Mouse (Mus musculus): ENCODE data around the gene Dnaaf1. TPM values are rescaled to one million over a fixed set of nuclear protein-coding genes. Genes with fewer than 3 reads are reported as not detected.

Gene Dnaaf1
- total RNA-seq, 2 experiments from 2014 or later, result not detected

DNA sequence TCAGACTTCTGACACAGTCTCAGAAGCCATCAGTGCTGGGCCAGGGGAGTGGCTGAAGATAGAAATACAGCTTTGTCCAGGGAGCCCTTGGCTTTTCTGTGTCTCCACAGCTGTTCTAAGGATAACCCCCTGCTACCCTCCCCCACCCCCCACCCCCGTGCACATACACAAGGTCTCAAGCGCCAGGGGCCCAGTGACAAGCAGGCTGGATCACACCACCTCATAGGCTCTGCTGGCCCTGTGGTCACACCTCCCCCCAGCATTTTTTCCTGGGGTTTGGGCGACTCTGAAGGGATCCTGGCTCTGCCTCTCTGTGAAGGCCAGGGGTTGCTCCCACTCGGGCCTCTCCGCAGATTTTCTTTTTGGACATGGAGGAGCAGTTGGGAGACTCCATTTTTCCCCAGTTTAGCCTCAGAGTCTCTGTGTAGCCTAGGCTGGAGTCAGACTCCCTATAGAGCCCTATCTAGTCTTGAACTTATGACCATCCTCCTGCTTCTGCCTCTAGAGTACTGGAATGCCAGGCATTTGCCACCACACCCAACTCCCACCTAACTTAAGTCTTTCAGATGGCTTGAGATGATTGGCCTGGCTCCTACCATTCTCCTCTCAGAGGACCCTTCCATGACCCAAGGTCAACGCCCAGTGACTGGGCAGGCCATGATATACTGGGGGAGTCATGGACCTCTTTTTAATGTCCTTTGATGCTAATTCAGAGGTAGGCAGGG is 45.2 kb downstream of the Dnaaf1 start:
- ATAC-seq (replicated peaks; ENCODE audit: poor library complexity, severe bottlenecking), result no peak

DNA sequence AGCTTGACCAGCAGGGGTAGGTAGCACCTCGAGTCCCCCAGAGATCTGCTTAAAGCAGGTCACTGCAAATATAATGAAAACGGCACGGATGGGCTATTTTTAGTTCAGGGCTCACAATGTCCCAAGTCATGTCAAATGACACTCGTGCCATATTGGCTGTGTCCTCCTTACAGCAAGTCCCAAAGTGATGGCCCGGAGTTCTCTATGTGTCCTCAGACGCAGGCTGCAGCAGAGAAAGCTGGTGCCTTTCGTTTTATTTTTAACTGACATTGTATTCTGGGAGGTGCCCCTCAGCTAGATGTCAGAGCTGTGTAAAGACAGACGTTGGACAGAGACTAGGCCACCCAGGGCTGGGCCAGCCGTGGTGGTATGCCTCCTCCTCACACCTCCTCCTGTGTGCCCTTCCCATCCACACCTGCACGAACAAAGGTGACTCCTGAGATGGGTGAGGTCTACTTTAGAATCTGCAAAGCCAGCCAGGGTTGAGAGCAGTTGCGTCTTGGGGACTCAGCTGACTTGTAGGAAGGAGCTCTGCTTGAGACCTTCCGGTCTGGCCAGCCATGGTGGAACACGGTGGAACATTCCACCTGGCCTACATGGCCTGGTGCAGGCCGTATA is 45.9 kb downstream of the Dnaaf1 start:
- ATAC-seq (replicated peaks; ENCODE audit: poor library complexity, severe bottlenecking), result no peak

GRCm38 (mm10) chr8:119622555-119622954 is 47.5 kb downstream of the Dnaaf1 start:
- peak; percentile 66 for ATAC-seq (replicated peaks; ENCODE audit: poor library complexity, severe bottlenecking)

DNA sequence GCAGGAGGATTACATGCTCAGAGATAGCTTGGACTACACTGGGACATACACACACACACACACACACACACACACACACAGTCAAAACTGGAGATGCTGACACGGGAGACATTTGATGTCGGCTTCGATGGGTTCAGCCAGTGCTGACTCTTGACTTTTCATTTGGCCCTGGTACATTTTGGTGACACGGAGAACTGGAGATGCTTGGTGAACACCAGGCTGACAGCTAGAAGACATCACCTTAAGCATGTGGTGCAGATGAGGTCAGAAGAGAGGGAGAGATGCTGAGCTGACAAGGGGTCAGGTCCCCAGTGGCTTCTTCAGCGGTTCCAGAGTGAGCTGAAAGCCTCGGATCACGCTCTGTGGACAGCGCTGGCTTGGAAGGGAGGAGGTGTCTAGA is 48.0 kb downstream of the Dnaaf1 start:
- ATAC-seq (replicated peaks; ENCODE audit: poor library complexity, severe bottlenecking), result no peak

DNA sequence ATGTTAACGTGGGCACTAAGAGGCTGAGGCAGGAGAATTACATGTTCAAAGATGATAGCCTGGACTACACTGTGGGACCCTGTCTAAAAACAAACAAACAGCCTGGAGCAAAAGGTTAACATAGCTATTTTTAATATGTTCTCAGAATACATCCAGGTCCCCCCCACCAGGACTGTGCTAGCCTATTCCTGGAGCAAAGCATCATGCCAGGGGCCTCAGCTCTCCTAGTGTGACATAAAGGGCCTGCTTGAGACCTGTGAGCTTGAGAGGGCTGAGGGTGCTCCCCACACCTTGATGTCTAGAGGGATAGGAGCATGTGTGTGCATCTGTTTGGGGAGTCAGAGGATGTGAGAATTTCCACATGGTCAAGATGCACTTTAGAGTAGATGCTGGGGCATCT is 48.7 kb downstream of the Dnaaf1 start:
- ATAC-seq (replicated peaks; ENCODE audit: poor library complexity, severe bottlenecking), result 0 out of 2 replicates have a peak, but pooled peaks have one; percentile 5

DNA sequence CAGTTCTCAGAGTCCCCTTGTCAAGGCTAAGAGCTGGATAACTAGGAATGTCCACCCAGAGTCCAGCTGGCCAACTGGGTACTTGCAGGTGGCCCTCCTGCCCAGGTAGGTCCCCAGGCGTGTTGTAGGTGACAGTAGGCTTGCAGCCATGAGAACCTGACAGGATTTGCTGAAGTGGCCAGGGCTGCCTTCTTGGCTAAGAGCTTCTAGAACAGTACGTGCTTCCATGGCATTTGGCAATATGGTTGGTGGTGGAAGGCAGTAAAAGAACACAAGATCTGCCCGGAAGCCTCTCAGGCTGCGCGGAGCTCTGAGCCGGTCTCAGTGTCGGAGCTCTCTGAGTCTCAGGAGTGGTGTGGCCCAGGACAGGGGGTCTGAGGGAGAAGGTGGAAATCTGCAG is 49.9 kb downstream of the Dnaaf1 start:
- no peak for ATAC-seq (replicated peaks; ENCODE audit: poor library complexity, severe bottlenecking)

DNA sequence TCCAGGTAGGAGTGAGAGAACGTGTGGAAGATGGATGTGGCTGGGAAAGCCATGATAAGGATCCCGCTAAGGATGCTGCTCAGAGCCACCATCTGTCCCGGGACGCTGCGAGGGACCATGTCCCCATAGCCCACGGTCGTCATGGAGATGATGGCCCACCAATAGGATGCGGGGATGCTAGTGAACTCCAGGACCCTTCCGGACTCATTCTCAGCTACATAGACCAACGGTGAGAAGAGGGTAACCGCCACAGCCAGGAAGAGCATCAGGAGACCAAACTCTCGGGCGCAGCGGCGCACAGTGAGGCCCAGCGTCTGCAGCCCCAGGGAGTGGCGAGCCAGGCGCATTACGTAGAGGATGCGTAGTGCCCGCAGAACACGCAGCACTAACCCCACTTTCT is 50.8 kb downstream of the Dnaaf1 start:
- no peak for ATAC-seq (replicated peaks; ENCODE audit: poor library complexity, severe bottlenecking)

DNA sequence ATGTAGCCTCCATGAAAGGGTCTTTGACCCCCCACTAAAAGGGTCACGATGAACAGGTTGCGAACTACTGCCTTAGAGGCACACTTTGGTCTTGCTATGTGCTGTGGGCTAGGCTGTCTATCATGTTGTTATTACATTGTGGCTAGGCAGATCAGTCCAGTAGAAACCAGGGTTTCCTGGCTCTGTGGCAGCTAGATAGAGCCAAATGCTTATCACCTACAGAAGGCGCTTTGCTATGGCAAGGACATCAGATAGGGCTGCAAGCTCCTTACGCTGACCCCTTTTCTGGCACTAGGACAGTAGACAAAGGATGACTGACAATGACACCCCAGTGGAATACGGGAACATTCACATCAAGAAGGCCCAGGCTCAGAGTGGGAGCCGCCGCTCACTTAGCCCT is 52.2 kb downstream of the Dnaaf1 start:
- no peak for ATAC-seq (replicated peaks; ENCODE audit: poor library complexity, severe bottlenecking)

DNA sequence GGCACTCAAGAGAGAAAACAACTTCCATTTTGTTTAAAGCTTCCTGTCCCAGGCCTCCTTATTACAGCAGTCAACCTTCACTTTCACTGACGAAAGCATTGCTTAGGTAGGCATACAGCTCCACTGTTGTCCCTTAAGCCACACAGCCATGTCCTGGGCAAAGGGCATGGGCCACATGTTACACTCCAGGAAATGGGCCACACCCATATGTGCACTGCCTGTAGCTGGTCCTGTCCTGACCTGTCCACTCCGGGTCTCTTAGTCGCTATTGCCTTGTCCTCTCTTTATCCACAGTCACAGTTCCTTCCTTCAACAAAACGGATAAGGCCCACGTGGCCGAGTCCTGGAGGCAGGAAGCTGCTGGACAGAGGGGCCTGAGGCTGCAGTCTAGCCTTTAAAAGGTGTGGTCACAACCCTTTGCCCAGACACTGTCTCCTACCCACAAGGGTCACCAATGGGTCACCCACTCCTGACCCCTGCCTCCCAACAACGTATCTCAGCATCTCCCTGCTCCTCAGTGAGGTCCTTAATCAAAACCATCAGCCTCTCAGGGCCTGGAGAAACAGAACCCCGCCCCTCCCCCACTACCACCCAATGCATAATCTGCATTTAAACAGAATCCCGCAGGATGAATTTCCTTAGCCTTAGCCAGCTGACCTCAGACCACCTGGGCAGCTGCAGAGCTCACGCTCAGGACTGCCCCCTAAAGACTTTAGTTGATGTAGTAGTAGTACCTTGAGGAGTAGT is 52.8 kb downstream of the Dnaaf1 start:
- ATAC-seq (replicated peaks; ENCODE audit: poor library complexity, severe bottlenecking), result no peak

- ATAC-seq (replicated peaks; ENCODE audit: poor library complexity, severe bottlenecking), result no peak
Observed at GRCm38 (mm10) chr8:119630841-119631240, 55.8 kb downstream of the Dnaaf1 start.

DNA sequence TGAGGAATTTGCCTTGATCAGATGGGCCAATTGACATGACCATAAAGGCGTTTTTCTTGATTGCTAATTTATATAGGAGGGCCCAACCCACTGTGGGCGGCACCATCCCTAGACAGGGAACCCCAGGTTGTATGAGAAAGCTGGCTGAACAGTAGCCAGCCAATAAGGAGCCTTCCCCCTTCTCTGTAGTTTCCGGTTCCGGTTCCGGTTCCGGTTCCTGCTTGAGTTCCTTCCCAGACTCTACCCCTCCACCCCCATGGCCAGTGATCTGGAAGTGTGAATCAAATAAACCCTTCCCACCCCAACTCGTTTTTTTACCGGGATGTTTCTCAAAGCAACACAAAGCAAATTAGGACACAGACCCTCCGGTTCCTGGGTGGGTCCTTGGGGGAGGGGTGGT is 57.2 kb downstream of the Dnaaf1 start:
- no peak for ATAC-seq (replicated peaks; ENCODE audit: poor library complexity, severe bottlenecking)

- no peak for ATAC-seq (replicated peaks; ENCODE audit: poor library complexity, severe bottlenecking)
Observed at GRCm38 (mm10) chr8:119632909-119633308, 57.9 kb downstream of the Dnaaf1 start.

DNA sequence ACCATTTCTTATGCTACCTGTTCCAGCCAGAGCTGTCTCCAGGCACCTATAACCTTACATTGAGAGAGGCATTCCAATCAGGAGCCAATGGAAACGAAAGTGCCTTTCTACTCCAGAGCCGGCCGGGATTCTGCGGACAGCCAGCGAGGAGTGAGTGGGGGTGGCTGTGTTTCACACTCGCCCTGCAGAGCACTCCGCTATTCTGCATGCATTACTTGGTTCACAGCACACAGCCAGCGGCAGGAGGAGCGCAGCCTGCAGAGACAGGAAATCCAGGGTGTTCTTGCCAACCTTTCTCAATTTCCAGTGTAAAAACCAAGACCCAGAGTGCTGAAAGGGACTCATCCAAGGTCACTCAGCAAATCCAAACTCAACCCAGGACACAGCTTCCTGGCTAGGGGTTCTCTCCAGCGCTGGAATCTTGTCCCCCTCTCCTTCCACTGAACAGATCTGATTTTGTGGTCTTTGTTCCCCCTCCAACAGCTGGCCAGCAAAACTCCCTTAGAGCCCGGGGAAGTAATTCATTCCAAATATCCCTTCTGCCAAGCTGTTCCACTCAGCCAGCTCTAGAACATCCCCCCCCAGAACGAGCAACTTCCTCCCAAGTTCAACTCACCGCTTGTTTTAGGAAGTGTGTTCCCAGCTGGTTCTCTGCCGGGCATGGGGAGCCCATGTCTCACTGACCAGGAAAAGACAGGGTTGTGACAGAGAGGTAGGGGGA is 59.7 kb downstream of the Dnaaf1 start:
- peak; percentile 36; the same call in 1 of the 2 replicates for ATAC-seq (replicated peaks; ENCODE audit: poor library complexity, severe bottlenecking)

DNA sequence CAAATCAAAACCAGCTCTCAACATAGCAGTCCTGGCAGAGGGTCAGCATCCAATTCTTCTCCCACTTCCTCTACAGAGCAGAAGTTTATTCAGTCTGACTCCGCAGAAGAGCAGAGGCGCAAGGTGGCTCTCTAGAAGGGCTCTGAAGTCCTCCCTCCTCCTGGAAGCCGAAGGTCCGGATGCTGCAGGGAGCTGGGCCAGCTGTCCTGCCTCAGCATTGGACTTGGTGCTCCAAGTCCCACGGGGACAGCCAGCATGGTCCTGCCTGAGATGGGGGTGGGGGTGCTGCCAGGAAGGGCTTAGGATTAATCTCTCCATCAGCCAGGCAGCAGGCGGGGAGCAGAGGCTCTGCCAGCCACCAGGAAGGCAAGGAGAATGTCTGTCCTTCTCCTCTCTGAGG is 60.3 kb downstream of the Dnaaf1 start, which contains the start of gene Kcng4:
Gene Kcng4, minus strand, starts transcription at position 303 of the 400 bp plus-strand sequence.
- ATAC-seq (replicated peaks; ENCODE audit: poor library complexity, severe bottlenecking), result peak; percentile 33; the same call in 1 of the 2 replicates

GRCm38 (mm10) chr8:119635958-119636357 is 60.9 kb downstream of the Dnaaf1 start:
- ATAC-seq (replicated peaks; ENCODE audit: poor library complexity, severe bottlenecking), result 0 out of 2 replicates have a peak, but pooled peaks have one; percentile 4

- ATAC-seq (replicated peaks; ENCODE audit: poor library complexity, severe bottlenecking), result no peak
Observed at GRCm38 (mm10) chr8:119636766-119637165, 61.7 kb downstream of the Dnaaf1 start.

- no peak for ATAC-seq (replicated peaks; ENCODE audit: poor library complexity, severe bottlenecking)
Observed at GRCm38 (mm10) chr8:119637381-119637780, 62.3 kb downstream of the Dnaaf1 start.

DNA sequence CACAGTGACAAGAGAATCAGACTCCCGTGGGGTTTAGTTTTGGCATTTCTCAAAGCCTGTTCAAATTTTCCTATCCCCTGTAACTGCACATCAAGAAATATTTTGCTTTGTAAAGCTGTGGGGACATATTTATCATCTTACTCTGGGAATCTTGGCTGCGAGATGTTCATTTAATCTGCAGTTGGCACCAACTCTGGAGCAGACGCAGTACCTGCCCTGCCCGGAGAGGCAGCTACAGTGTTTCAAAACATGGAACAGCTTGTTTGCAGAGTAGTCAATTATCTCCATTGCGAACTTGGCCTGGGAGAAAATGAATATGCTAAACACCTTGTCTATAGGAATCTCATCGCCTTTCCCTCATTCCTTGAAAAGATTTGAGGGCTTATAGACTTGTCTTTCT is 63.2 kb downstream of the Dnaaf1 start:
- no peak for ATAC-seq (replicated peaks; ENCODE audit: poor library complexity, severe bottlenecking)

DNA sequence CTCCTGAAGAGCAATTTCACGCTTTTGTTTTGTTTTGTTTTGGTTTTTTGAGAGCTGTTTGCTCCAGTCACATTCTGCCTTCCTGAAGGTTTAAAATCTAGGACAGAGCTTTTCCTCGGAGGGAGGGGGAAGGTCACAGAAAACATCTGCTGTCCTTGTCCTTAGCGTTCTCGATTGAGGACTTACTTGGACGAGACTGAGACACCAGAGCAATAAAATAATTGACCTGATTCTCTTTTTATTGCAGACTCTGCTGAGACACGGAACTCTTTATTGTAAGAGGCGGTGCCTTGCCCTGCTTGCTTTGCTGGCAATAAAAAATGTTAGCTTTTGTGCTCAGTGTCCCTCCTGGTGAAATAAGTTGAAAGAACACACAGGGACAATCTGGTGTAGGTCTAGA is 64.8 kb downstream of the Dnaaf1 start:
- no peak for ATAC-seq (replicated peaks; ENCODE audit: poor library complexity, severe bottlenecking)

DNA sequence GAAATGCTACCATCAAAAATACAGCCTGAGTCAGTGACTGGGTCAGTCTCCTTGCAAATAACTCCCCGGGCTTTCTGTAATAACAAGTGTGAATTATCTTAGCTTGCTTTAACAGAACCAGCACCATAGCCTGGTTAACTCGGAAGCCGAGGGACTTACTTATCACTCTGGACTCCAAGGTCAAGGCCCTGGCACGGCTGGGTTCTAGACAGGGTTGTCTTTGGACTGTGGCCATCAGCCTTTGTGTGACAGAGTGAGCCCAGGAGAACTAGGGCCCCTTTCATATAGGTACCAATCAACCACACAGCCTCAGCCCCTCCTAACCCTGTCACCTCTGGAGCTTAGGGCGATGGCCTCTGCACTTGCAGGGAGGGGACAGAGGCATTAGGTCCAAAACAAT is 66.0 kb downstream of the Dnaaf1 start:
- no peak for ATAC-seq (replicated peaks; ENCODE audit: poor library complexity, severe bottlenecking)

DNA sequence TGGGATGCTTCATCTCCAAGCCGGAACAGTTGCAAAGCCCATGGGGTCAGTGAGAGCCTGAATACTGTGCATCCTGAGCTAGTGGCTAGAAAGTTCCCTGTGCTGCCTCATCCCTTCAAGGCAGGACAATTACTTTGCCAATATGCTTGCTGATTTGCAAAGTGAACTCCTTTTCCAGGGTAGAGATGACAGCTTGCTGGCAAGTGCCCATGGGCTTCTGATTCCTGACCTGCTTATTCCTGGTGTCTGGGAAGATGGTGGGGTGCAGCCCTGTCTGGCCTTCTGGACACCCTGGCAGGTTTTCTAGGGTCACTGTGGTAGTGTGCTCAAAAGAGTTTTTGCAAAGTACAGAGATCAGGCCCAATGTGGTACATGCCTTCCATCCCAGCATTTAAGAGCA is 67.9 kb downstream of the Dnaaf1 start:
- no peak for ATAC-seq (replicated peaks; ENCODE audit: poor library complexity, severe bottlenecking)

All from granulocyte monocyte progenitor cell, adult 5-6 weeks (primary cell).